Mouse (Mus musculus) left cerebral cortex, adult 9 months (tissue): ENCODE results near the gene Muc4.
A peak's percentile ranks its signal among the peaks of the same experiment; 100 is the strongest.

Experiments
- DNase-seq, 2 experiments: peaks; one replicate each; pipeline ENCODE4 v3.0.0; 2022; ENCODE audit warnings: low spot score in 2 of 2

The Muc4 gene

GRCm38 (mm10) chr16:32735586-32735985 is at the start of gene Muc4:
Gene Muc4, plus strand, starts transcription at chr16:32735886.
- no peak for DNase-seq

- no peak for DNase-seq
Observed at GRCm38 (mm10) chr16:32685998-32686397, 49.7 kb upstream of the Muc4 start.

- DNase-seq: no peak
Observed at GRCm38 (mm10) chr16:32687221-32687620, 48.5 kb upstream of the Muc4 start.

GRCm38 (mm10) chr16:32688770-32689169 is 46.9 kb upstream of the Muc4 start:
- peak in 1 of 2 experiments; percentile 34 for DNase-seq

- peak in 1 of 2 experiments; percentile 76 for DNase-seq
Observed at GRCm38 (mm10) chr16:32689501-32689900, 46.2 kb upstream of the Muc4 start.

- DNase-seq: no peak
Observed at GRCm38 (mm10) chr16:32696841-32697464, 38.7 kb upstream of the Muc4 start.

- no peak for DNase-seq
Observed at GRCm38 (mm10) chr16:32697665-32698446, 37.8 kb upstream of the Muc4 start.

GRCm38 (mm10) chr16:32698550-32698949 is 37.1 kb upstream of the Muc4 start:
- DNase-seq: no peak

- no peak for DNase-seq
Observed at GRCm38 (mm10) chr16:32703312-32703912, 32.3 kb upstream of the Muc4 start.

GRCm38 (mm10) chr16:32705606-32706005 is 30.1 kb upstream of the Muc4 start:
- DNase-seq: no peak

GRCm38 (mm10) chr16:32707111-32707823 is 28.4 kb upstream of the Muc4 start:
- DNase-seq: no peak

- no peak for DNase-seq
Observed at GRCm38 (mm10) chr16:32707824-32708456, 27.7 kb upstream of the Muc4 start.

- no peak for DNase-seq
Observed at GRCm38 (mm10) chr16:32708457-32709033, 27.1 kb upstream of the Muc4 start.

GRCm38 (mm10) chr16:32709116-32709515 is 26.6 kb upstream of the Muc4 start:
- DNase-seq: no peak

GRCm38 (mm10) chr16:32710426-32711070 is 25.1 kb upstream of the Muc4 start:
- DNase-seq: peak in 1 of 2 experiments; percentile 24

- no peak for DNase-seq
Observed at GRCm38 (mm10) chr16:32712202-32712601, 23.5 kb upstream of the Muc4 start.

GRCm38 (mm10) chr16:32713556-32713955 is 22.1 kb upstream of the Muc4 start:
- DNase-seq: no peak

GRCm38 (mm10) chr16:32715364-32715763 is 20.3 kb upstream of the Muc4 start:
- DNase-seq: no peak

GRCm38 (mm10) chr16:32723163-32723562 is 12.5 kb upstream of the Muc4 start:
- DNase-seq: no peak

GRCm38 (mm10) chr16:32723767-32724166 is 11.9 kb upstream of the Muc4 start:
- no peak for DNase-seq

- DNase-seq: no peak
Observed at GRCm38 (mm10) chr16:32724259-32724658, 11.4 kb upstream of the Muc4 start.
